Mouse (Mus musculus) embryonic facial prominence, embryonic 13.5 days (tissue): Measurements from ENCODE around the gene Fxyd2. TPM values are rescaled to one million over a fixed set of nuclear protein-coding genes. Genes with fewer than 3 reads are reported as not detected.

Source experiments
- ATAC-seq: fragments of 200-750 bp; cut with Nextera tagmentation; 2 replicates; pipeline ENCODE4 v1.8.0; 2017; ENCODE audit warnings: low read depth; ENCODE audit not compliant: insufficient number of reproducible peaks, insufficient read depth, low FRiP score, low TSS enrichment
- H3K27ac ChIP-seq: fragments of 300-500 bp; sonication (generic); 2 replicates; pipeline ENCODE4 v1.5.1; 2015; ENCODE audit warnings: moderate library complexity, mild to moderate bottlenecking, inconsistent platforms
- H3K27me3 ChIP-seq: fragments of 300-500 bp; sonication (generic); 2 replicates; pipeline ENCODE4 v1.6.1; 2015; ENCODE audit warnings: mild to moderate bottlenecking, inconsistent platforms
- H3K36me3 ChIP-seq: fragments of 300-500 bp; sonication (generic); 2 replicates; pipeline ENCODE4 v1.6.1; 2015; ENCODE audit warnings: mild to moderate bottlenecking, inconsistent platforms
- H3K4me1 ChIP-seq: fragments of 300-500 bp; sonication (generic); 2 replicates; pipeline ENCODE4 v1.6.1; 2015; ENCODE audit warnings: inconsistent platforms
- H3K4me2 ChIP-seq: fragments of 300-500 bp; sonication (generic); 2 replicates; pipeline ENCODE4 v1.6.1; 2015; ENCODE audit warnings: moderate library complexity, mild to moderate bottlenecking, inconsistent platforms
- H3K4me3 ChIP-seq: fragments of 300-500 bp; sonication (generic); 2 replicates; pipeline ENCODE4 v1.5.1; 2015; ENCODE audit warnings: mild to moderate bottlenecking, inconsistent platforms
- H3K9ac ChIP-seq: fragments of 300-500 bp; sonication (generic); 2 replicates; pipeline ENCODE4 v1.6.1; 2015; ENCODE audit warnings: mild to moderate bottlenecking, inconsistent platforms
- H3K9me3 ChIP-seq: fragments of 300-500 bp; sonication (generic); 2 replicates; pipeline ENCODE4 v1.6.1; 2016; ENCODE audit warnings: inconsistent platforms
- WGBS: fragments of 180-500 bp; shearing (Covaris S2); methylation state at CpG from one replicate; pipeline ENCODE4 v1.1.7; 2015; ENCODE audit warnings: mixed read lengths; 5-methylcytosine and 5-hydroxymethylcytosine counted together
- polyA plus RNA-seq: library from polyadenylated mRNA; unstranded; fragments of >200 nt; fragmentation: Nextera tagmentation; extraction: Ambion mirVana; gene quantifications from 2 replicates; pipeline ENCODE4 v1.2.1, GENCODE M21; 2015

Gene Fxyd2
- 7.6 and 9.3 TPM in 2 replicates for polyA plus RNA-seq

DNA sequence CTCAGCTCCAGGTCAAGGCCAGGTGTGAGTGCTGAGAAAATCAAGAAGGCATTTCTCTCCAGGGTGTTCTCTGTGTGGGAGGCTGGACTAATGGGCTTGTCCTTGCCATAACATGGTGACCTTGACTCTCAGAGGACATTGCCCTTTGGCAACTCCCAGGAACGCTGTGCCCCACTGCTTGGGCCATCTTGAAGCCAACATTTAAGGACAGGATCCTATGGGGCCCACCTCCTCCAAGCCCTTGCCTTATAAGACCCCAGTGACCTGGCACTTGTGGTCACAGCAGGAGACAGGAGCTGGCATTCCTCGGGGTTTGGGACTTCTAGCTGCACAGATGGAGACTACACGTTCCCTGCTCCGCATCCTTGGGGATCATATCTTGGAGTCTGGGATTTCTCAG lies at the start of gene Fxyd2:
TSS of gene Fxyd2 (plus strand) at position 236 of the 400 bp plus-strand sequence.
- Histone ChIP-seq H3K27me3 (peaks cover 12% of the 10 kb centered on the region), H3K4me2 (no peak within 1 kb of the TSS), H3K9ac (no peak within 1 kb of the TSS), H3K9me3 (no peaks in the 10 kb centered on the region), H3K36me3 (peaks cover 12% of the 10 kb centered on the region; the same call in 1 of the 2 replicates), H3K27ac (no peak within 1 kb of the TSS), H3K4me1 (no peaks in the 10 kb centered on the region), H3K4me3 (no peak within 1 kb of the TSS)
- ATAC-seq = no peak
- 71% methylated on average over 4 of the region's 4 CpGs for WGBS

DNA sequence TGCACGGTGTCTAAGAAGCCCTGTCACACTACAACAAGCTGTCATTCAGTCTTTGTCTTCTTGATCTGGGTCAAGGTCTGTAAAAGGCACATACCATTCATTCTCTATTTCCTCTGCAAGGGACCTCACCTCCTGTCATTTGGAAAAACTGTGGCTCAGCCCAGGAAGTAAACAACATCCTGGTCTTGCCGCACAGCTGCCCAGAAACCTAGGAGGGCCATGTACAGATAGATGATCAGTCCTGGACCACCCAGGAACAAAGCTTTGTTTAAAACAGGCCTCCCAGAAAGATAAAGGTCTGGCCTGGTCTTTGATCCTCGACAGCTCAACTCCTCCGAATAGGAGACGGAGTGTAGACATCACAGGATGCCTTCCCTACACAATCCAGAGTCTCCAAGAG lies 49.6 kb upstream of the Fxyd2 start:
- H3K4me3 ChIP-seq = no peak overlapping the region
- H3K4me1 ChIP-seq = no peaks in the 10 kb centered on the region
- H3K9me3 ChIP-seq = no peaks in the 10 kb centered on the region
- no peak for ATAC-seq
- no peak overlapping the region for H3K4me2 ChIP-seq
- no peak overlapping the region for H3K27ac ChIP-seq
- WGBS = 57% methylated on average over 5 of the region's 5 CpGs
- no peak overlapping the region for H3K9ac ChIP-seq
- H3K27me3 ChIP-seq = no peaks in the 10 kb centered on the region
- no peaks in the 10 kb centered on the region for H3K36me3 ChIP-seq

DNA sequence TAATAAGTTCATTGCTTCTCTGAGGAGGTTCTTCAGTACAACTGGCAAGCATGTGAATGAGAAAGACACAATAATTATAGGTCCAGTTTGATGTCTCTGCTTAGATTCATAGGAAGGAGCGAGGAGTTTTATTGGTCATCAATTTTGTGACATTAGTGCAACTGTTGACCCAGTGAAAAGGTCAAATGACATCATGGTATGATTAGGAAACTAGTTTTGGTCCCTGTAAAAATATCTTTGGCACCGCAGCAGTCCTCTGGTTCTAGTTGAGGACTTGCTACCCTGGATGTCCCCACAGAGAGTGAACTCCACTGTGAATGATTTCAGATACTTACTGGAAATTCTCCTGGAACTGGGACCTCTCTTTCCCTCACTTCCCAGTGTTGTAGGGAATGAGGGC lies 44.3 kb upstream of the Fxyd2 start:
- Histone ChIP-seq H3K27me3 (no peaks in the 10 kb centered on the region), H3K9me3 (no peaks in the 10 kb centered on the region), H3K36me3 (no peaks in the 10 kb centered on the region), H3K27ac (no peak overlapping the region), H3K4me2 (no peak overlapping the region), H3K9ac (no peak overlapping the region), H3K4me1 (peaks cover 4% of the 10 kb centered on the region; the same call in 1 of the 2 replicates), H3K4me3 (no peak overlapping the region)
- ATAC-seq = no peak
- 73% methylated on average over 2 of the region's 2 CpGs for WGBS

DNA sequence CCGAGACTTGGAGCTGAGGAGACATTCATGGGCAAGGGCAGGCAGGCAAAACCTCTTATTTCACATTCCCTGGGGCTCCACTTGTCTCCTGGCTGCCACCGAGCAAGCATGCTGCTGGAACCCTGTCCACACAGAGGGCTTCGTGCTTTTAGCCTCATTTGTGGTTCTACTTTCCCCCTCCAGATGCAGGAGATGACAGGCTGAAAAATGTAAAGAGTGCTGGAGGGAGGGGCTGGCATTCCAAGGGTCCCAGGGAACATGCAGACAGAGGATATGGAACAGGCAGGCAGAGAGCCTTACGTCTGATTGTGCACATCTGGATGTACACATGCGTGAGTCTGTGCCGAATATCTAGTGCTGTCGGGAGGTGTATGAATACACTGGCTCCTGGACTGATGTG lies 41.1 kb upstream of the Fxyd2 start:
- H3K9ac ChIP-seq = no peak overlapping the region
- H3K27ac ChIP-seq = no peak overlapping the region
- H3K9me3 ChIP-seq = no peaks in the 10 kb centered on the region
- H3K27me3 ChIP-seq = no peaks in the 10 kb centered on the region
- ATAC-seq = no peak
- no peaks in the 10 kb centered on the region for H3K36me3 ChIP-seq
- peaks cover 4% of the 10 kb centered on the region; the same call in 1 of the 2 replicates for H3K4me1 ChIP-seq
- H3K4me2 ChIP-seq = no peak overlapping the region
- 32% methylated on average over 7 of the region's 7 CpGs for WGBS
- H3K4me3 ChIP-seq = no peak overlapping the region

- no peak overlapping the region for H3K4me2 ChIP-seq
- 54% methylated on average over 2 of the region's 2 CpGs for WGBS
- no peaks in the 10 kb centered on the region for H3K27me3 ChIP-seq
- H3K4me3 ChIP-seq = no peak overlapping the region
- peaks cover 4% of the 10 kb centered on the region; the same call in 1 of the 2 replicates for H3K4me1 ChIP-seq
- H3K9ac ChIP-seq = no peak overlapping the region
- no peak for ATAC-seq
- no peaks in the 10 kb centered on the region for H3K36me3 ChIP-seq
- no peak overlapping the region for H3K27ac ChIP-seq
- H3K9me3 ChIP-seq = no peaks in the 10 kb centered on the region
Observed at GRCm38 (mm10) chr9:45362051-45362461, 37.4 kb upstream of the Fxyd2 start.

DNA sequence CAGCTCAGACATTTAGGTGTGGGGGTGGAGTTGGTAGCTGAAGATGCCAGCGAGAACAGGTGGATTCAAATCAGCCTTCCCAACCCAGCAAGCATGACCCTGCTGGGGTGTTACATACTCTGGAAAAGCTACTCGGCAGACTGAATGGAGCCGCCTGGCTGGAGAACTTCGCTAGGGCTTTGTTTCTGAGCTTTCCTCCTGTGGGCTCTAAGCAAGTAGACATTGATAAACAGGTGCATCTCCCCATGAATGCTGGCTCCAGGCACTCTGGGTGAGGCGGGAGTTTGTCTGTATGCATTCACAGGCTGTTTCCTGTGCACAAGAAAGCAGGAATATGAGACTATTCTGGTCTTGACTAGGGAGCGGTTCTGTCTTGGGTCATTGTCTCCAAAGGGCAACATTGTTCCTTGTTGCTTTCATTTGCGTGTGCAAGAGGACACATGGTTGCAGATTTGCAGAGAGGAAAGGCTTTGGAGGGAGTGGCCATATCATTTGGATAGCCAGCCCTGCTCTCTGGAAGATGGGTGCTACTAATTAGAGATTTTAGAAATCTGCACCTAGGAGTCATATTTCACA lies 35.7 kb upstream of the Fxyd2 start:
- H3K27ac ChIP-seq = no peak overlapping the region
- no peak for ATAC-seq
- no peaks in the 10 kb centered on the region for H3K9me3 ChIP-seq
- H3K27me3 ChIP-seq = peaks cover 8% of the 10 kb centered on the region; the same call in 1 of the 2 replicates
- H3K36me3 ChIP-seq = no peaks in the 10 kb centered on the region
- WGBS = 57% methylated on average over 7 of the region's 7 CpGs
- no peak overlapping the region for H3K4me2 ChIP-seq
- H3K4me1 ChIP-seq = no peaks in the 10 kb centered on the region
- no peak overlapping the region for H3K4me3 ChIP-seq
- H3K9ac ChIP-seq = no peak overlapping the region

DNA sequence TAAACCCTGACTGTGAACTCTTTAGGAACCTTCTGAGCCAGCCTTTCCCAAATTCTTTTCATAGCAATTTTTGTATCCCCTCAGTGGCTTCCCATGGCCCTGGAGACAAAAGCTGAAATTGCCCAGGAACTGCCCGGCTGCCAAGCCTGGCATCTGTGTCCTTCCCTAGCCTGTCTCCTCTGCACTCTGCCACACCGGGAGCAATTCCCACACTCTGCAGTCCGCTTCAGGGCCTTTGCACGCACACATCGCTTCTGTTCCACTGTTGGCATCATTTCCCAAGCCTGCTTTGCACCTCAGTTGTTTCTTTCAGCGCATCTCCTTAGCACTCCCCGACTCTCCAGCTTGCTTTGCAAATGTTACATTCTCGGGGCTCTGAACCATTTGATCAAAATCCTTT lies 31.8 kb upstream of the Fxyd2 start:
- Histone ChIP-seq H3K36me3 (no peaks in the 10 kb centered on the region), H3K9ac (no peak overlapping the region), H3K4me1 (peaks cover 14% of the 10 kb centered on the region), H3K9me3 (no peaks in the 10 kb centered on the region), H3K4me2 (no peak overlapping the region), H3K4me3 (no peak overlapping the region), H3K27me3 (peaks cover 13% of the 10 kb centered on the region; the same call in 1 of the 2 replicates), H3K27ac (no peak overlapping the region)
- WGBS = 74% methylated on average over 8 of the region's 8 CpGs
- no peak for ATAC-seq

DNA sequence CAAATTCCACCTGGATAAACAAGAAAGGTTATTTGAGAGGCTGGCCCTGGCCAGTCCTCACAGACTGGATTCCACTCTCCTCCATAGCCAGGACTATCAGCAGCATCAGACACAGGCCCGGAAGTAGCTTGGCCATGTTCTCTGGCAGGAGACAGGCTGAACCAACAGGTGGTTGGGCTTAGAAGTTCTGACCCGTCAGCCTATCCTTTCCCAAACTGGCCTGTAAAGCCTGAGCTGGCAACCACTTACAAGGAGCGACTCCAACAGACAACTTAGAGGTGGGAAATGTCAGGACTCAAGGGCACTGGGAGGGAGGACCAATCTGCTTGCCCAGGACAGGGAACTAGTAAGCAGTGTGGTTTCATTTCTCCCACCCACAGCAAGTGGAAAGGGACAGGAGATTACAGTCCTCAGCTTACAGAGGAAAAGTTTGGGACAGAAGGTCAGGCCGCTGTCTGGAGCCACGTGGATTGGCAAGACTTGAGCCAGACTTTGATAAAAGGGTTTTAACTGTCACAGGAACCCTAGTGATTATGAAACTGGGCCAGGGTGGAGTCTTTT lies 31.0 kb upstream of the Fxyd2 start:
- Histone ChIP-seq H3K36me3 (no peaks in the 10 kb centered on the region), H3K4me3 (no peak overlapping the region), H3K9ac (no peak overlapping the region), H3K27me3 (peaks cover 13% of the 10 kb centered on the region; the same call in 1 of the 2 replicates), H3K27ac (no peak overlapping the region), H3K9me3 (no peaks in the 10 kb centered on the region), H3K4me1 (peaks cover 14% of the 10 kb centered on the region), H3K4me2 (no peak overlapping the region)
- no peak for ATAC-seq
- WGBS = 56% methylated on average over 5 of the region's 5 CpGs

GRCm38 (mm10) chr9:45370117-45370561 lies 29.3 kb upstream of the Fxyd2 start, which contains the start of gene Fxyd6:
TSS of gene Fxyd6 (plus strand) at chr9:45370185.
- Histone ChIP-seq H3K27me3 (peaks cover 13% of the 10 kb centered on the region; the same call in 1 of the 2 replicates), H3K36me3 (0 out of 2 replicates have a peak, but pooled peaks cover under 1% of the 10 kb centered on the region), H3K4me3 (peak within 1 kb of the TSS; percentile 65), H3K9me3 (no peaks in the 10 kb centered on the region), H3K27ac (peak within 1 kb of the TSS; percentile 62), H3K4me2 (peak within 1 kb of the TSS; percentile 89), H3K9ac (peak within 1 kb of the TSS; percentile 76), H3K4me1 (peaks cover 19% of the 10 kb centered on the region)
- under 1% methylated on average over 28 of the region's 28 CpGs for WGBS
- ATAC-seq = peak; percentile 39; the same call in 1 of the 2 replicates

GRCm38 (mm10) chr9:45370616-45371336 lies 28.7 kb upstream of the Fxyd2 start:
- Histone ChIP-seq H3K4me2 (peak overlapping the region; percentile 89), H3K9me3 (no peaks in the 10 kb centered on the region), H3K9ac (peak overlapping the region; percentile 76), H3K27me3 (peaks cover 13% of the 10 kb centered on the region; the same call in 1 of the 2 replicates), H3K4me3 (peak overlapping the region; percentile 65), H3K4me1 (peaks cover 20% of the 10 kb centered on the region), H3K27ac (peak overlapping the region; percentile 62), H3K36me3 (0 out of 2 replicates have a peak, but pooled peaks cover 4% of the 10 kb centered on the region)
- no peak for ATAC-seq
- WGBS = 2% methylated on average over 25 of the region's 25 CpGs

GRCm38 (mm10) chr9:45371337-45371707 lies 28.1 kb upstream of the Fxyd2 start:
- H3K9me3 ChIP-seq = no peaks in the 10 kb centered on the region
- no peak overlapping the region for H3K27ac ChIP-seq

More at GRCm38 (mm10) chr9:45371337-45371707, 28.1 kb upstream of the Fxyd2 start:
- no peak for ATAC-seq
- H3K36me3 ChIP-seq = 0 out of 2 replicates have a peak, but pooled peaks cover 4% of the 10 kb centered on the region
- H3K27me3 ChIP-seq = peaks cover 13% of the 10 kb centered on the region; the same call in 1 of the 2 replicates
- peak overlapping the region; percentile 89 for H3K4me2 ChIP-seq
- H3K4me1 ChIP-seq = peaks cover 20% of the 10 kb centered on the region
- 26% methylated on average over 2 of the region's 2 CpGs for WGBS
- H3K9ac ChIP-seq = peak overlapping the region; percentile 76; the same call in 1 of the 2 replicates
- H3K4me3 ChIP-seq = peak overlapping the region; percentile 65
